Mouse (Mus musculus): ENCODE measurements around the gene Prok2. TPM values are rescaled to one million over a fixed set of nuclear protein-coding genes. Genes with fewer than 3 reads are reported as not detected.

Gene Prok2
- polyA plus RNA-seq, 2 experiments: 0.03 TPM; not detected in 1

- Histone ChIP-seq H3K27me3 (ENCODE audit: control insufficient read depth, insufficient read depth, low read length) (peaks cover 24% of the 10 kb centered on the region), H3K4me3 (ENCODE audit: insufficient read depth in 1 of 2, low read depth in 2 of 2, low read length in 2 of 2) (peak within 1 kb of the TSS; percentile 45 to 58), H3K27ac (no peak within 1 kb of the TSS)
Observed at GRCm38 (mm10) chr6:99666318-99667171, 59.6 kb downstream of the Prok2 start, which contains the start of the genes Eif4e3 and Gm20696. Gene Eif4e3, minus strand, starts transcription at chr6:99666771. Gene Gm20696, minus strand, starts transcription at chr6:99666797.

GRCm38 (mm10) chr6:99665457-99666317, 60.5 kb downstream of the Prok2 start:
- H3K27ac ChIP-seq: no peak overlapping the region
- H3K4me2 ChIP-seq (ENCODE audit: low read depth): peak overlapping the region; percentile 52
- no peak for DNase-seq (ENCODE audit: low read depth in 3 of 3, low spot score in 3 of 3)
- peaks cover 24% of the 10 kb centered on the region for H3K27me3 ChIP-seq (ENCODE audit: control insufficient read depth, insufficient read depth, low read length)
- H3K9me3 ChIP-seq (ENCODE audit: control insufficient read depth, low read length): no peaks in the 10 kb centered on the region
- peak overlapping the region; percentile 45 to 58 for H3K4me3 ChIP-seq (ENCODE audit: insufficient read depth in 1 of 2, low read depth in 2 of 2, low read length in 2 of 2)
- H3K36me3 ChIP-seq (replicated peaks; ENCODE audit: control insufficient read depth, insufficient read depth, low read depth): no peaks in the 10 kb centered on the region
- WGBS (ENCODE audit: insufficient replicate concordance): 16% methylated on average over 16 of the region's 16 CpGs
- no peak for TF ChIP-seq EP300 (IDR thresholded peaks at IDR 0.05; ENCODE audit: low read depth)
- no peak for TF ChIP-seq CTCF (IDR thresholded peaks at IDR 0.05; ENCODE audit: low read depth)
- ATAC-seq (ENCODE audit: insufficient read depth): no peak
- peaks cover 0 to 2% of the 10 kb centered on the region in 2 experiments; a peak in 1 of 4 replicates for H3K4me1 ChIP-seq (replicated peaks; ENCODE audit: control insufficient read depth in 2 of 2, insufficient read depth in 2 of 2, low read length in 1 of 2)
- H3K9ac ChIP-seq (replicated peaks): no peak overlapping the region

More at GRCm38 (mm10) chr6:99666318-99667171, 59.6 kb downstream of the Prok2 start, which contains the start of the genes Eif4e3 and Gm20696:
- Histone ChIP-seq H3K36me3 (replicated peaks; ENCODE audit: control insufficient read depth, insufficient read depth, low read depth) (no peaks in the 10 kb centered on the region), H3K4me1 (replicated peaks; ENCODE audit: control insufficient read depth in 2 of 2, insufficient read depth in 2 of 2, low read length in 1 of 2) (peaks cover 0 to 2% of the 10 kb centered on the region in 2 experiments; a peak in 1 of 4 replicates), H3K4me2 (ENCODE audit: low read depth) (peak within 1 kb of the TSS; percentile 52), H3K9ac (replicated peaks) (no peak within 1 kb of the TSS), H3K9me3 (ENCODE audit: control insufficient read depth, low read length) (no peaks in the 10 kb centered on the region)
- DNase-seq (ENCODE audit: low read depth in 3 of 3, low spot score in 3 of 3) (no peak), ATAC-seq (ENCODE audit: insufficient read depth) (peak; percentile 52; the same call in 1 of the 2 replicates)
- TF ChIP-seq EP300 (IDR thresholded peaks at IDR 0.05; ENCODE audit: low read depth): no peak
- TF ChIP-seq CTCF (IDR thresholded peaks at IDR 0.05; ENCODE audit: low read depth): no peak
- WGBS (ENCODE audit: insufficient replicate concordance): under 1% methylated on average over 62 of the region's 75 CpGs

- WGBS (ENCODE audit: insufficient replicate concordance): 51% methylated on average over 8 of the region's 8 CpGs
- no peaks in the 10 kb centered on the region for H3K9me3 ChIP-seq (ENCODE audit: control insufficient read depth, low read length)
Observed at GRCm38 (mm10) chr6:99663232-99663631, 63.0 kb downstream of the Prok2 start.

More at GRCm38 (mm10) chr6:99663232-99663631, 63.0 kb downstream of the Prok2 start:
- Histone ChIP-seq H3K4me2 (ENCODE audit: low read depth) (no peak overlapping the region), H3K36me3 (replicated peaks; ENCODE audit: control insufficient read depth, insufficient read depth, low read depth) (no peaks in the 10 kb centered on the region), H3K4me1 (replicated peaks; ENCODE audit: control insufficient read depth in 2 of 2, insufficient read depth in 2 of 2, low read length in 1 of 2) (peaks cover 0 to 2% of the 10 kb centered on the region in 2 experiments; a peak in 1 of 4 replicates), H3K27me3 (ENCODE audit: control insufficient read depth, insufficient read depth, low read length) (peaks cover 24% of the 10 kb centered on the region), H3K4me3 (ENCODE audit: insufficient read depth in 1 of 2, low read depth in 2 of 2, low read length in 2 of 2) (no peak overlapping the region), H3K9ac (replicated peaks) (no peak overlapping the region), H3K27ac (no peak overlapping the region)
- no peak for TF ChIP-seq EP300 (IDR thresholded peaks at IDR 0.05; ENCODE audit: low read depth)
- DNase-seq (ENCODE audit: low read depth in 3 of 3, low spot score in 3 of 3) (no peak), ATAC-seq (ENCODE audit: insufficient read depth) (no peak)

Other genes starting within 250 kb of the Prok2 start
- 6.5 and 7.9 TPM in 2 replicates for gene Foxp1, start 203.7 kb downstream of the Prok2 start, polyA plus RNA-seq (2012; rRNA removed)
- gene Foxp1, start 203.7 kb downstream of the Prok2 start, polyA plus RNA-seq (2014; fragmentation: Nextera tagmentation; extraction: Ambion mirVana): 10.6 and 11.9 TPM in 2 replicates
- 0.95 and 1.5 TPM in 2 replicates for gene Eif4e3, start 59.6 kb downstream of the Prok2 start, polyA plus RNA-seq (2012; rRNA removed)
- gene Eif4e3, start 59.6 kb downstream of the Prok2 start, polyA plus RNA-seq (2014; fragmentation: Nextera tagmentation; extraction: Ambion mirVana): 1.5 and 1.7 TPM in 2 replicates
- gene Gm20696, start 59.6 kb downstream of the Prok2 start, polyA plus RNA-seq (2012; rRNA removed): 0.12 and 0.16 TPM in 2 replicates
- gene Gm20696, start 59.6 kb downstream of the Prok2 start, polyA plus RNA-seq (2014; fragmentation: Nextera tagmentation; extraction: Ambion mirVana): 0.33 and 0.40 TPM in 2 replicates
- 0.03 TPM in 2 replicates for gene Gpr27, start 33.7 kb downstream of the Prok2 start, polyA plus RNA-seq (2012; rRNA removed)
- 0.05 TPM in 1 of 2 replicates, not detected in the other for gene Gpr27, start 33.7 kb downstream of the Prok2 start, polyA plus RNA-seq (2014; fragmentation: Nextera tagmentation; extraction: Ambion mirVana)

All from liver, embryonic 14.5 days (tissue).